Mouse (Mus musculus) heart, adult 2 months (tissue): Measurements from ENCODE around the gene Mef2b. TPM values are rescaled to one million over a fixed set of nuclear protein-coding genes. Genes with fewer than 3 reads are reported as not detected.

Experiments
- DNase-seq, 2 experiments: peaks; one replicate each; pipeline ENCODE4 v3.0.0; 2021
- H3K27ac ChIP-seq: fragments of 200-600 bp; 2 replicates; pipeline ENCODE4 v1.8.1; 2022
- H3K27me3 ChIP-seq: fragments of 200-500 bp; 2 replicates; pipeline ENCODE4 v1.6.1; 2012; ENCODE audit warnings: mild to moderate bottlenecking, low read length, inconsistent platforms, mixed read lengths; ENCODE audit not compliant: control insufficient read depth, insufficient read depth
- H3K36me3 ChIP-seq: fragments of 200-500 bp; 2 replicates; pipeline ENCODE4 v1.6.1; 2012; ENCODE audit warnings: low read length, inconsistent platforms; ENCODE audit not compliant: control insufficient read depth, insufficient read depth
- H3K4me1 ChIP-seq: fragments of 200-500 bp; 2 replicates; pipeline ENCODE4 v1.6.1; 2011; ENCODE audit warnings: low read length; ENCODE audit not compliant: control insufficient read depth, insufficient read depth
- H3K4me3 ChIP-seq: fragments of 200-600 bp; 2 replicates; pipeline ENCODE4 v1.8.1; 2022
- H3K79me2 ChIP-seq: fragments of 200-500 bp; replicated peaks from 2 replicates; pipeline ENCODE4 v1.6.1; 2012; ENCODE audit warnings: mild to moderate bottlenecking, inconsistent platforms, low read length, moderate library complexity, mixed read lengths; ENCODE audit not compliant: control insufficient read depth, insufficient read depth
- H3K9ac ChIP-seq: fragments of 200-500 bp; 2 replicates; pipeline ENCODE4 v1.6.1; 2012; ENCODE audit warnings: low read depth, mild to moderate bottlenecking, control low read depth, inconsistent platforms, low read length, mixed read lengths
- CTCF ChIP-seq: fragments of 200-600 bp; IDR thresholded peaks from 2 replicates; pipeline ENCODE4 v1.8.1; 2022; ENCODE audit warnings: antibody characterized with exemption, mild to moderate bottlenecking, moderate library complexity
- EP300 ChIP-seq: fragments of 200-500 bp; IDR thresholded peaks from 2 replicates; pipeline ENCODE4 v1.6.1; 2011; ENCODE audit warnings: low read depth, low read length, control low read depth; ENCODE audit not compliant: insufficient read depth
- POLR2A ChIP-seq: fragments of 200-500 bp; IDR thresholded peaks from 2 replicates; pipeline ENCODE4 v1.6.1; 2011; ENCODE audit warnings: mild to moderate bottlenecking, low read depth, low read length, control low read depth; ENCODE audit not compliant: insufficient read depth
- WGBS: fragments of 180-500 bp; shearing (Covaris S2); methylation state at CpG from one replicate; pipeline ENCODE4 v1.1.7; 2018; 5-methylcytosine and 5-hydroxymethylcytosine counted together
- intact Hi-C: fragments of 180-260 bp; cut with DNase I; formaldehyde crosslinking; loops from one replicate; pipeline ENCODE4 v1.15.1; 2025
- polyA plus RNA-seq: library from polyadenylated mRNA; depleted of rRNA; stranded (reverse); fragments of >200 nt; gene quantifications from 2 replicates; pipeline ENCODE4 v1.2.3, GENCODE M21; 2012
- total RNA-seq, 2 experiments: library from RNA; stranded (reverse); gene quantifications; 2 replicates each; pipeline ENCODE4 v1.2.3; 2021

The Mef2b gene
- total and polyA plus RNA-seq, 3 experiments, result 0.25 to 0.44 (median 0.27) TPM

GRCm38 (mm10) chr8:70183194-70183593 is 43.7 kb downstream of the Mef2b start:
- Histone ChIP-seq H3K9ac (no peak overlapping the region), H3K4me1 (no peaks in the 10 kb centered on the region), H3K27me3 (no peaks in the 10 kb centered on the region), H3K79me2 (no peaks in the 10 kb centered on the region), H3K4me3 (no peak overlapping the region), H3K27ac (no peak overlapping the region), H3K36me3 (no peaks in the 10 kb centered on the region)
- intact Hi-C loops, result no loop called here
- TF ChIP-seq EP300 (no peak), POLR2A (no peak), CTCF (no peak)
- DNase-seq, result no peak
- WGBS, result 82% methylated on average over 4 of the region's 4 CpGs

GRCm38 (mm10) chr8:70188707-70189106 is 49.2 kb downstream of the Mef2b start:
- TF ChIP-seq CTCF (no peak), POLR2A (no peak), EP300 (no peak)
- no peak overlapping the region for H3K27ac ChIP-seq
- no peak overlapping the region for H3K4me3 ChIP-seq
- H3K36me3 ChIP-seq, result no peaks in the 10 kb centered on the region
- DNase-seq, result peak; percentile 49 to 57
- 52% methylated on average over 7 of the region's 7 CpGs for WGBS
- no peaks in the 10 kb centered on the region; the same call in 1 of the 2 replicates for H3K4me1 ChIP-seq
- H3K9ac ChIP-seq, result no peak overlapping the region
- intact Hi-C loops, result no loop called here
- H3K79me2 ChIP-seq, result no peaks in the 10 kb centered on the region
- no peaks in the 10 kb centered on the region for H3K27me3 ChIP-seq

- WGBS, result 57% methylated on average over 5 of the region's 5 CpGs
- TF ChIP-seq CTCF, result no peak
- TF ChIP-seq POLR2A, result no peak
- no peak for TF ChIP-seq EP300
- Histone ChIP-seq H3K9ac (no peak overlapping the region), H3K36me3 (no peaks in the 10 kb centered on the region), H3K27ac (peak overlapping the region; percentile 31; the same call in 1 of the 2 replicates), H3K79me2 (no peaks in the 10 kb centered on the region), H3K27me3 (no peaks in the 10 kb centered on the region), H3K4me3 (no peak overlapping the region), H3K4me1 (peaks cover 5% of the 10 kb centered on the region; the same call in 1 of the 2 replicates)
- intact Hi-C loops, result no loop called here
- DNase-seq, result no peak
Observed at GRCm38 (mm10) chr8:70193238-70193637, 53.7 kb downstream of the Mef2b start.

GRCm38 (mm10) chr8:70194191-70194590 is 54.7 kb downstream of the Mef2b start:
- Histone ChIP-seq H3K27me3 (no peaks in the 10 kb centered on the region), H3K36me3 (no peaks in the 10 kb centered on the region), H3K79me2 (no peaks in the 10 kb centered on the region), H3K27ac (no peak overlapping the region; the same call in 1 of the 2 replicates), H3K4me1 (peaks cover 5% of the 10 kb centered on the region; the same call in 1 of the 2 replicates), H3K9ac (no peak overlapping the region), H3K4me3 (no peak overlapping the region)
- intact Hi-C loops, result no loop called here
- DNase-seq, result no peak
- WGBS, result 65% methylated on average over 3 of the region's 3 CpGs
- TF ChIP-seq POLR2A (no peak), EP300 (no peak), CTCF (no peak)

GRCm38 (mm10) chr8:70195762-70196161 is 56.3 kb downstream of the Mef2b start:
- Histone ChIP-seq H3K27ac (no peak overlapping the region), H3K79me2 (no peaks in the 10 kb centered on the region), H3K9ac (no peak overlapping the region), H3K36me3 (no peaks in the 10 kb centered on the region), H3K4me1 (peaks cover 14% of the 10 kb centered on the region), H3K27me3 (no peaks in the 10 kb centered on the region), H3K4me3 (no peak overlapping the region)
- TF ChIP-seq CTCF, result peak; percentile 19
- no peak for TF ChIP-seq POLR2A
- intact Hi-C loops, result no loop called here
- no peak for DNase-seq
- WGBS, result 83% methylated on average over 2 of the region's 2 CpGs

- TF ChIP-seq CTCF (no peak), EP300 (no peak), POLR2A (no peak)
- Histone ChIP-seq H3K27ac (no peak overlapping the region), H3K36me3 (no peaks in the 10 kb centered on the region), H3K79me2 (no peaks in the 10 kb centered on the region; the same call in 1 of the 2 replicates), H3K4me3 (no peak overlapping the region), H3K4me1 (peaks cover 14% of the 10 kb centered on the region), H3K9ac (no peak overlapping the region), H3K27me3 (no peaks in the 10 kb centered on the region)
- WGBS, result 64% methylated on average over 7 of the region's 7 CpGs
- intact Hi-C loops, result no loop called here
- DNase-seq, result no peak
Observed at GRCm38 (mm10) chr8:70197603-70198002, 58.1 kb downstream of the Mef2b start.
